Mouse (Mus musculus): Measurements from ENCODE around the gene Pde6h.

DNA sequence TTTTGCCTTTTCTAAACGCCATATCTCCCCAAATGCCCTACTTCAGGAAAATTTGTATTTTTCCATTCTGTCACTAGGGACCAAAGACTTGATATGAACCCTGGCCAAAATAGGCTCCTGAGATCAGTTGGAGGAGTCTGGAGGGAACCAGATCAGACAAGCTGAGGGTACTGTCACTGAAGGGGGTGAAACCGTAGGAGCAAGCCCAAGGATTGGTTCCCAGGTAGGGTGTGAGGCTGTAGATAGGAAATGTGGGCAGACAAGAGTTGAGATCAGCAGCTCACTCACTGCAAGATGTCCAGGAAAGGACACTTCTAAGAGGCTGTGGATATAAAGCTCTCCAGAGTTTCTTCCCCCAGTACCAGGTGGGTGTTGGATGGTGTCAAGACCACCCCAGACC is 31.6 kb upstream of the Pde6h start:
- TF ChIP-seq POLR2A (IDR thresholded peaks at IDR 0.05; ENCODE audit: borderline replicate concordance, insufficient read depth, low read length) (no peak), CTCF (IDR thresholded peaks at IDR 0.05; ENCODE audit: borderline replicate concordance, insufficient read depth, low read depth, low read length) (no peak)

Measured in cerebellum, adult 2 months (tissue).